Mouse (Mus musculus): Measurements from ENCODE around the gene Sp9. TPM values are rescaled to one million over a fixed set of nuclear protein-coding genes. Genes with fewer than 3 reads are reported as not detected.

Sp9 gene
- total and polyA plus RNA-seq, 3 experiments: 0.55 TPM; not detected in 2

DNA sequence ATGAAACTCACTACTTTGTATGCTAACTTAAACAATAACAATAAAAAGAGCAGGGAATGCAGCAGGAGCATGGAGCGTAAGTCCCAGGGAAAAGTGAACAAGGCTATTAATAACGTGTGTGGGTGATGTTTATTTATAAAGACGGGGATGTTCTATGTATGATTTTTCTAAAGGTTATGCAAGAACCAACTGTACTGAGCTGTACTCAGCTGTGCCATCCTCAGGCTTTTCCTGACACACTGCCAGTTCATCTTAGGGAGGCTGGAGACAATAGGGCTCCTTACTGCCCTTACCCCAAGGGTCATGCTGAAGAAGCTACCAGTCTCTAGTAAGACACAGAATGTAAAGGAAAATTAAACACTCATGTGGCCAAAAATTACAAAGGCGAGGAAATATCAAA lies 19.4 kb downstream of the Sp9 start:
- Histone ChIP-seq H3K4me1 (ENCODE audit: control insufficient read depth in 1 of 2, insufficient read depth in 2 of 2) (peaks cover 0 to 6% of the 10 kb centered on the region in 2 experiments; a peak in 1 of 4 replicates), H3K36me3 (replicated peaks in 1 of 2; ENCODE audit: control insufficient read depth in 1 of 2, insufficient read depth in 1 of 2, low read length in 1 of 2) (peaks cover 23 to 68% of the 10 kb centered on the region in 2 experiments), H3K27me3 (replicated peaks) (no peaks in the 10 kb centered on the region), H3K9me3 (replicated peaks; ENCODE audit: low read length) (no peaks in the 10 kb centered on the region), H3K4me2 (ENCODE audit: insufficient read depth, low read depth, poor library complexity, severe bottlenecking) (no peak overlapping the region), H3K4me3 (replicated peaks in 1 of 3; ENCODE audit: low read depth in 2 of 3, low read length in 2 of 3, poor library complexity in 1 of 3) (no peak overlapping the region), H3K9ac (ENCODE audit: insufficient read depth, low read depth) (no peak overlapping the region), H3K79me2 (replicated peaks; ENCODE audit: control insufficient read depth, extremely low read depth, insufficient read depth, poor library complexity, severe bottlenecking) (no peaks in the 10 kb centered on the region), H3K27ac (ENCODE audit: insufficient read depth, low read depth) (no peak overlapping the region)
- TF ChIP-seq KAT2A (IDR thresholded peaks at IDR 0.05; ENCODE audit: insufficient replicate concordance, low read length) (no peak), PAX5 (IDR thresholded peaks at IDR 0.05; ENCODE audit: low read length) (no peak), USF2 (conservative IDR thresholded peaks at IDR 0.05; ENCODE audit: low read depth, low read length) (no peak), POLR2A (IDR thresholded peaks at IDR 0.05; ENCODE audit: low read depth, low read length) (no peak), MAZ (IDR thresholded peaks at IDR 0.05; ENCODE audit: low read depth, low read length) (no peak), NRF1 (IDR thresholded peaks at IDR 0.05; ENCODE audit: low read depth, low read length) (no peak), POLR2AphosphoS2 (IDR thresholded peaks at IDR 0.05; ENCODE audit: low read depth, low read length) (no peak), GABPA (IDR thresholded peaks at IDR 0.05; ENCODE audit: insufficient replicate concordance, low read depth, low read length) (no peak), SMC3 (IDR thresholded peaks at IDR 0.05; ENCODE audit: low read depth, low read length) (no peak), RAD21 (IDR thresholded peaks at IDR 0.05; ENCODE audit: low read depth, low read length) (no peak), ZKSCAN1 (IDR thresholded peaks at IDR 0.05; ENCODE audit: borderline replicate concordance, low read depth, low read length) (no peak), CHD2 (IDR thresholded peaks at IDR 0.05; ENCODE audit: low read length) (no peak), IRF4 (IDR thresholded peaks at IDR 0.05; ENCODE audit: low read depth, low read length) (no peak), ZNF384 (IDR thresholded peaks at IDR 0.05; ENCODE audit: low read depth, low read length) (no peak), CTCF (conservative IDR thresholded peaks at IDR 0.05 in 1 of 2, IDR thresholded peaks at IDR 0.05 in 1 of 2; ENCODE audit: low read depth in 2 of 2, low read length in 2 of 2) (no peak), USF1 (IDR thresholded peaks at IDR 0.05; ENCODE audit: low read depth, low read length) (no peak), BHLHE40 (IDR thresholded peaks at IDR 0.05; ENCODE audit: low read depth, low read length) (no peak), JUN (IDR thresholded peaks at IDR 0.05; ENCODE audit: insufficient read depth, low read depth, low read length) (no peak), MAX (IDR thresholded peaks at IDR 0.05; ENCODE audit: low read length) (no peak)
- dilution Hi-C loops (cut with MboI; ENCODE audit: extremely low pct_ligation_motif_present, extremely low pct_unique_long_range_greater_than_20kb, low sequenced_read_pairs): no loop called here
- in situ Hi-C loops (cut with MboI; ENCODE audit: low pct_ligation_motif_present, low pct_unique_long_range_greater_than_20kb, low sequenced_read_pairs): loop anchor here (25.0 kb wide), 2 partner anchors 329 to 654 kb away; no protein-coding TSS in a partner anchor
- DNase-seq (ENCODE audit: extremely low read depth): no peak

- TF ChIP-seq TCF12 (IDR thresholded peaks at IDR 0.05; ENCODE audit: low read depth, low read length) (no peak), ELF1 (IDR thresholded peaks at IDR 0.05; ENCODE audit: low read depth, low read length) (no peak), RCOR1 (conservative IDR thresholded peaks at IDR 0.05; ENCODE audit: low read depth, low read length) (no peak), KAT2A (IDR thresholded peaks at IDR 0.05; ENCODE audit: insufficient replicate concordance, low read length) (no peak), ZNF384 (IDR thresholded peaks at IDR 0.05; ENCODE audit: low read depth, low read length) (no peak), CHD1 (IDR thresholded peaks at IDR 0.05; ENCODE audit: low read depth, low read length) (no peak), MYC (IDR thresholded peaks at IDR 0.05; ENCODE audit: low read depth, low read length) (no peak), E2F4 (IDR thresholded peaks at IDR 0.05; ENCODE audit: insufficient replicate concordance, low read depth, low read length) (no peak), RAD21 (IDR thresholded peaks at IDR 0.05; ENCODE audit: low read depth, low read length) (no peak), USF2 (conservative IDR thresholded peaks at IDR 0.05; ENCODE audit: low read depth, low read length) (no peak), IRF4 (IDR thresholded peaks at IDR 0.05; ENCODE audit: low read depth, low read length) (no peak), SMC3 (IDR thresholded peaks at IDR 0.05; ENCODE audit: low read depth, low read length) (no peak), MAFK (IDR thresholded peaks at IDR 0.05; ENCODE audit: insufficient replicate concordance, low read length) (no peak), MAZ (IDR thresholded peaks at IDR 0.05; ENCODE audit: low read depth, low read length) (no peak), MXI1 (IDR thresholded peaks at IDR 0.05; ENCODE audit: low read depth, low read length) (no peak), POLR2A (IDR thresholded peaks at IDR 0.05; ENCODE audit: low read depth, low read length) (no peak)
- Histone ChIP-seq H3K27me3 (replicated peaks) (no peaks in the 10 kb centered on the region), H3K9me3 (replicated peaks; ENCODE audit: low read length) (no peaks in the 10 kb centered on the region), H3K27ac (ENCODE audit: insufficient read depth, low read depth) (no peak overlapping the region), H3K36me3 (replicated peaks in 1 of 2; ENCODE audit: control insufficient read depth in 1 of 2, insufficient read depth in 1 of 2, low read length in 1 of 2) (peaks cover 30 to 63% of the 10 kb centered on the region in 2 experiments), H3K4me1 (ENCODE audit: control insufficient read depth in 1 of 2, insufficient read depth in 2 of 2) (peaks cover 0 to 6% of the 10 kb centered on the region in 2 experiments; a peak in 1 of 4 replicates), H3K9ac (ENCODE audit: insufficient read depth, low read depth) (no peak overlapping the region), H3K79me2 (replicated peaks; ENCODE audit: control insufficient read depth, extremely low read depth, insufficient read depth, poor library complexity, severe bottlenecking) (no peaks in the 10 kb centered on the region), H3K4me3 (replicated peaks in 1 of 3; ENCODE audit: low read depth in 2 of 3, low read length in 2 of 3, poor library complexity in 1 of 3) (no peak overlapping the region), H3K4me2 (ENCODE audit: insufficient read depth, low read depth, poor library complexity, severe bottlenecking) (no peak overlapping the region)
- no peak for DNase-seq (ENCODE audit: extremely low read depth)
- dilution Hi-C loops (cut with MboI; ENCODE audit: extremely low pct_ligation_motif_present, extremely low pct_unique_long_range_greater_than_20kb, low sequenced_read_pairs): no loop called here
- in situ Hi-C loops (cut with MboI; ENCODE audit: low pct_ligation_motif_present, low pct_unique_long_range_greater_than_20kb, low sequenced_read_pairs): loop anchor here (25.0 kb wide), 2 partner anchors 333 to 658 kb away; no protein-coding TSS in a partner anchor
Measured at GRCm38 (mm10) chr2:73295023-73295422, 23.3 kb downstream of the Sp9 start.

Measured in CH12.LX (cell line).